Mouse (Mus musculus) embryonic facial prominence, embryonic 11.5 days (tissue): Measurements from ENCODE around the gene Dcdc2b. TPM values are rescaled to one million over a fixed set of nuclear protein-coding genes. Genes with fewer than 3 reads are reported as not detected.

Experiments
- ATAC-seq: fragments of 200-750 bp; cut with Nextera tagmentation; replicated peaks from 2 replicates; pipeline ENCODE4 v1.8.0; 2017; ENCODE audit warnings: low read depth; ENCODE audit not compliant: insufficient number of reproducible peaks, low FRiP score, low TSS enrichment
- DNase-seq: peaks from one replicate; pipeline ENCODE4 v3.0.0-alpha.2; 2015; ENCODE audit warnings: low spot score
- H3K27ac ChIP-seq: fragments of 300-500 bp; sonication (generic); replicated peaks from 2 replicates; pipeline ENCODE4 v1.5.1; 2014; ENCODE audit warnings: mild to moderate bottlenecking, low read depth, low read length, control low read depth
- H3K27me3 ChIP-seq: fragments of 300-500 bp; sonication (generic); 2 replicates; pipeline ENCODE4 v1.6.1; 2014; ENCODE audit warnings: mild to moderate bottlenecking, low read length, moderate library complexity, mixed read lengths; ENCODE audit not compliant: control insufficient read depth, insufficient read depth
- H3K36me3 ChIP-seq: fragments of 300-500 bp; sonication (generic); replicated peaks from 2 replicates; pipeline ENCODE4 v1.6.1; 2014; ENCODE audit warnings: low read depth, mild to moderate bottlenecking, low read length, moderate library complexity, mixed read lengths; ENCODE audit not compliant: control insufficient read depth, insufficient read depth
- H3K4me1 ChIP-seq: fragments of 300-500 bp; sonication (generic); 2 replicates; pipeline ENCODE4 v1.6.1; 2014; ENCODE audit warnings: low read length, mixed read lengths; ENCODE audit not compliant: control insufficient read depth, insufficient read depth
- H3K4me2 ChIP-seq: fragments of 300-500 bp; sonication (generic); 2 replicates; pipeline ENCODE4 v1.6.1; 2014; ENCODE audit warnings: low read depth, mild to moderate bottlenecking, control low read depth, low read length, moderate library complexity
- H3K4me3 ChIP-seq: fragments of 300-500 bp; sonication (generic); 2 replicates; pipeline ENCODE4 v1.5.1; 2014; ENCODE audit warnings: low read depth, low read length, control low read depth
- H3K9ac ChIP-seq: fragments of 300-500 bp; sonication (generic); replicated peaks from 2 replicates; pipeline ENCODE4 v1.6.1; 2014; ENCODE audit warnings: mild to moderate bottlenecking, control low read depth, low read length
- H3K9me3 ChIP-seq: fragments of 300-500 bp; sonication (generic); replicated peaks from 2 replicates; pipeline ENCODE4 v1.6.1; 2016; ENCODE audit warnings: mild to moderate bottlenecking, low read length, inconsistent platforms, mixed read lengths; ENCODE audit not compliant: control insufficient read depth
- WGBS: fragments of 180-500 bp; shearing (Covaris S2); extraction: QIAGEN DNeasy Blood & Tissue Kit; methylation state at CpG from one replicate; pipeline ENCODE4 v1.1.7; 2014; 5-methylcytosine and 5-hydroxymethylcytosine counted together
- polyA plus RNA-seq: library from polyadenylated mRNA; unstranded; fragments of >200 nt; fragmentation: Nextera tagmentation; extraction: Ambion mirVana; gene quantifications from 2 replicates; pipeline ENCODE4 v1.2.1, GENCODE M21; 2014

The Dcdc2b gene
- polyA plus RNA-seq, 1 experiment from 2014 or later: 1.2 TPM

GRCm38 (mm10) chr4:129582251-129582650 is 31.8 kb downstream of the Dcdc2b start:
- Histone ChIP-seq H3K27me3 (no peaks in the 10 kb centered on the region), H3K27ac (no peak overlapping the region), H3K36me3 (no peaks in the 10 kb centered on the region), H3K9me3 (no peaks in the 10 kb centered on the region), H3K4me3 (no peak overlapping the region), H3K4me1 (no peaks in the 10 kb centered on the region), H3K9ac (no peak overlapping the region), H3K4me2 (no peak overlapping the region)
- DNase-seq: no peak
- no peak for ATAC-seq
- 94% methylated on average over 1 of the region's 1 CpGs for WGBS

DNA sequence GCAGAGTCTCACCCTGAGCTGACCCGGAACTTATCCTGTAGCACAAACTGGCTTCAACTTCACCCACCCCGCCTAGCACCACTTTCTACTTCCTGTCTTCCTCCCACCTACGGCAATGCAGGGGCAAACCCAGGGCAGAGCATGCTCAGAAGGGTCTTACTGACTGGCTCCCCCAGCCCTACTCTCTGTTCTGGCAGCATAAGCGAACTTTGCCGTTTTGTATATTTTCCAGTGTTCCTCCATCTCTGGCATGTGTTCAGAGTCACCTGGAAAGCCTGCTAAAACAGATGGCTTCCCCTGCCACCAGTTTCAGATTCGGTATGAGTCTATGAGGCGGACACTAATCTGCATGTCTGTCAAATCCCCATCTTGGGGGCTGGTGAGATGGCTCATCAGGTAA is 33.7 kb downstream of the Dcdc2b start:
- 73% methylated on average over 7 of the region's 7 CpGs for WGBS
- H3K27me3 ChIP-seq: no peaks in the 10 kb centered on the region
- DNase-seq (no peak), ATAC-seq (no peak)
- no peaks in the 10 kb centered on the region for H3K9me3 ChIP-seq
- no peak overlapping the region for H3K27ac ChIP-seq
- no peaks in the 10 kb centered on the region for H3K4me1 ChIP-seq
- H3K4me3 ChIP-seq: no peak overlapping the region
- H3K4me2 ChIP-seq: no peak overlapping the region
- H3K9ac ChIP-seq: no peak overlapping the region
- H3K36me3 ChIP-seq: no peaks in the 10 kb centered on the region

DNA sequence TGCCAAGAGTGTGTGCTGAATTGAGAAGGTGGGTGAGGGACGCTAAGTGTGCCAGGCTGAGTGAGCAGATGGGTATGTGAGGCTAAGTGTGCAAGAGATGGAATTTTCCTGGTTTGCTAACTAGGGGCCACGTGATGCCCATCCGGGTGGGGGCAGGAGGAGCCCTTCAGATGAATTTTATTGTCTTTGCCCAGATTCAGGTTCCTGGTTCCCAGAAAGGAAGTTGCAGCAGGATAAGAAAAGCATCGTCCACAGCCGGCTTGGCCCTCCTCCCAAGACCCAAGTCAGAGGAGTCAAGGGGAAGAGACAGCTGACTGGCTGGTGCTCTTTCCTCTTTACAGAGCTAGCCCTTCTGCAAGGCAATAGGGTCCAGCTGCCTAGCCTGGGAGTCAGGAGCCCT is 35.6 kb downstream of the Dcdc2b start, which contains the start of gene Fam167b:
Fam167b (minus strand) TSS at position 84 of the 400 bp plus-strand sequence.
- no peak within 1 kb of the TSS for H3K27ac ChIP-seq
- H3K4me2 ChIP-seq: no peak within 1 kb of the TSS
- H3K9me3 ChIP-seq: no peaks in the 10 kb centered on the region
- no peaks in the 10 kb centered on the region for H3K4me1 ChIP-seq
- no peaks in the 10 kb centered on the region for H3K27me3 ChIP-seq
- DNase-seq (no peak), ATAC-seq (no peak)
- no peak within 1 kb of the TSS for H3K4me3 ChIP-seq
- no peaks in the 10 kb centered on the region for H3K36me3 ChIP-seq
- H3K9ac ChIP-seq: no peak within 1 kb of the TSS
- 88% methylated on average over 5 of the region's 5 CpGs for whole genome bisulfite sequencing

- Histone ChIP-seq H3K27ac (no peak overlapping the region), H3K36me3 (no peaks in the 10 kb centered on the region), H3K9me3 (no peaks in the 10 kb centered on the region), H3K27me3 (no peaks in the 10 kb centered on the region), H3K9ac (no peak overlapping the region), H3K4me1 (no peaks in the 10 kb centered on the region), H3K4me3 (no peak overlapping the region), H3K4me2 (no peak overlapping the region)
- ATAC-seq: no peak
- 84% methylated on average over 7 of the region's 7 CpGs for WGBS
- DNase-seq: no peak
Observed at GRCm38 (mm10) chr4:129577688-129578087, 36.4 kb downstream of the Dcdc2b start.

DNA sequence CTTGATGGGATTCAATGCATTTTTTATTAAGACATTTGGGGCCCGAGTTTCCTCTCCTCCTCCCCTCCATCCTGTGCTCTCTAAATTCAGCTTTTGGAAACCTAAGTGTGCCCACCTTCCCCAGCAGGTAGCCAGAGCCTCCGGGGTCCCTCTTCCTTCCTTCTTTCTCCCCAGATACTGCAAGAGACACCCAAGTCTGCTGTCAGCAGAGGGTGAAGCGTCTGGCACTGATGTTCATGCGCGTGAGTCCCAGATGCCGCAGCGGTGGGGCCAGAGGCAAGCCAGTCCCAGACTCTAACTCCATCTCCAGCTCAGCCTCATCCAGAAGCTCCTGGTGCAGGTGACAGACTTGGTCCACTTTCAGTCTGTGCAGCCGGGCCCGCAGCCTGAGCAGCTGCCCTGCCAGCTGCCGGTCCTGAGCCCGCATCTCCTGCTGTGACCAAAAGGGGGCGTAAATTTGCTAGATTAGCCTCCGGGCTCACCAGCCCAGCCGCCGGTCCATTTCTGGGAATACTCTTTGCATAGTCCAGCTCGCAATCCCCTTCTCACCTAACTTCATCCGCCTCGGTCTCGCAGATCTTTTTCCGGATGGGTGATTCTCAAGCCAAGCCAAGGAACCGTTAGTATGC is 37.1 kb downstream of the Dcdc2b start:
- H3K9ac ChIP-seq: 0 out of 2 replicates have a peak overlapping the region, but pooled peaks have one; percentile 9
- H3K4me3 ChIP-seq: no peak overlapping the region
- no peaks in the 10 kb centered on the region for H3K4me1 ChIP-seq
- H3K4me2 ChIP-seq: no peak overlapping the region
- no peaks in the 10 kb centered on the region for H3K27me3 ChIP-seq
- H3K9me3 ChIP-seq: no peaks in the 10 kb centered on the region
- ATAC-seq (no peak), DNase-seq (peak; percentile 73)
- no peaks in the 10 kb centered on the region for H3K36me3 ChIP-seq
- no peak overlapping the region for H3K27ac ChIP-seq
- 33% methylated on average over 21 of the region's 21 CpGs for WGBS

- Histone ChIP-seq H3K4me1 (no peaks in the 10 kb centered on the region), H3K27me3 (no peaks in the 10 kb centered on the region), H3K36me3 (no peaks in the 10 kb centered on the region), H3K27ac (no peak overlapping the region), H3K9ac (no peak overlapping the region), H3K4me2 (no peak overlapping the region), H3K9me3 (no peaks in the 10 kb centered on the region), H3K4me3 (no peak overlapping the region)
- DNase-seq: peak; percentile 5
- WGBS: 49% methylated on average over 8 of the region's 8 CpGs
- ATAC-seq: no peak
Observed at GRCm38 (mm10) chr4:129575171-129575844, 38.7 kb downstream of the Dcdc2b start.

DNA sequence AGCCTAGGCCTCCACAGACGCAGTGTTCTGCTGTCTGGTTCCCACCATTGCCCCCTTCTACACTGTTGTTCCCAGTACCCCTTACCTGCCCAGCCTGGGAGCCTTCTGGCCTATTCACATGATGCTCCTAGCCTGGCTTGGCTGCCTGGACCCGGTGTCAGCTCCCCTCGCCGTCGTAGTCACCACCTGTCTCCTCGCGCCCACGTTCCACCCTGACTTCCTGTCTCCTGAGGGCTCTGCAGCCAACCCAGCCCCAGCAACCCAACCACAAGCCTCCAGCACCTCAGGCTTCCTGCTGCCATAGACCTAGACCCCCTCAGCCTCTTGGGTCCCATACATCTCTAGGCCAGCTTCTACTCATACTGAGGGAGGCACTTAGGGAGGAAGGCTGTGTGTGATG is 40.6 kb downstream of the Dcdc2b start, which contains the start of gene Lck:
Lck (minus strand) TSS at position 212 of the 400 bp plus-strand sequence.
- no peaks in the 10 kb centered on the region for H3K9me3 ChIP-seq
- H3K9ac ChIP-seq: no peak within 1 kb of the TSS
- DNase-seq (no peak), ATAC-seq (no peak)
- H3K27ac ChIP-seq: no peak within 1 kb of the TSS
- no peaks in the 10 kb centered on the region for H3K27me3 ChIP-seq
- H3K4me2 ChIP-seq: no peak within 1 kb of the TSS
- H3K4me1 ChIP-seq: no peaks in the 10 kb centered on the region
- no peak within 1 kb of the TSS for H3K4me3 ChIP-seq
- H3K36me3 ChIP-seq: no peaks in the 10 kb centered on the region
- WGBS: 92% methylated on average over 8 of the region's 8 CpGs

DNA sequence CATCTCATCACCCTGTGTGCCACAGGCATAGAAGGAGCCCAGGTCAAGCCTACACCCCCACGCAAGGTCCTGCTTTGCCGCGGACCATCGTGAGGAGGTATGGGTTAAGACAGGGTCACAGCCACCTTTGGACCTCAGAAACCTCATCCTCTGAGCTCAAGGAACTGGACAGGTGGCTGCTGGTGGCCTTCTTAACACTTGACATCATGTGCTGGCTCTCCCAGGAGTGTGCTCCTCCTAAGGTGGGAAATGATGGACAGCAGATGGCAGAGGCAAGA is 41.0 kb downstream of the Dcdc2b start:
- H3K9me3 ChIP-seq: no peaks in the 10 kb centered on the region
- H3K4me1 ChIP-seq: no peaks in the 10 kb centered on the region
- DNase-seq: no peak
- WGBS: 92% methylated on average over 4 of the region's 4 CpGs
- ATAC-seq: no peak
- no peak overlapping the region for H3K27ac ChIP-seq
- no peaks in the 10 kb centered on the region for H3K36me3 ChIP-seq
- H3K4me3 ChIP-seq: no peak overlapping the region
- no peaks in the 10 kb centered on the region for H3K27me3 ChIP-seq
- no peak overlapping the region for H3K9ac ChIP-seq
- H3K4me2 ChIP-seq: no peak overlapping the region
